Mouse (Mus musculus) WW6 (cell line): ENCODE data around the gene Ppp1r13l.

ENCODE experiments used
- DNase-seq: peaks from one replicate; pipeline ENCODE4 v3.0.0-alpha.2; 2013; ENCODE audit warnings: low read depth, low spot score

Ppp1r13l gene

GRCm38 (mm10) chr7:19337122-19337521 is 22.4 kb upstream of the Ppp1r13l start:
- DNase-seq: no peak

- DNase-seq: no peak
These were observed 21.5 kb upstream of the Ppp1r13l start for GRCm38 (mm10) chr7:19338060-19338459.

- no peak for DNase-seq
These were observed 21.0 kb upstream of the Ppp1r13l start for GRCm38 (mm10) chr7:19338596-19338995.

GRCm38 (mm10) chr7:19341250-19341649 is 18.3 kb upstream of the Ppp1r13l start:
- no peak for DNase-seq

GRCm38 (mm10) chr7:19341761-19342409 is 17.7 kb upstream of the Ppp1r13l start:
- DNase-seq: no peak

- DNase-seq: no peak
These were observed 17.0 kb upstream of the Ppp1r13l start for GRCm38 (mm10) chr7:19342481-19343027.

GRCm38 (mm10) chr7:19343210-19343808 is 16.2 kb upstream of the Ppp1r13l start:
- no peak for DNase-seq

GRCm38 (mm10) chr7:19344237-19344847 is 15.2 kb upstream of the Ppp1r13l start, which contains the start of gene Ercc1:
TSS of gene Ercc1 (plus strand) at chr7:19344778.
- DNase-seq: no peak

GRCm38 (mm10) chr7:19344938-19345471 is 14.5 kb upstream of the Ppp1r13l start:
- DNase-seq: peak; percentile 98

GRCm38 (mm10) chr7:19349188-19349915 is 10.2 kb upstream of the Ppp1r13l start:
- DNase-seq: no peak

- no peak for DNase-seq
These were observed 9.3 kb upstream of the Ppp1r13l start for GRCm38 (mm10) chr7:19350221-19350620.

- DNase-seq: no peak
These were observed 4.6 kb upstream of the Ppp1r13l start for GRCm38 (mm10) chr7:19354991-19355390.

GRCm38 (mm10) chr7:19356311-19356710 is 3.2 kb upstream of the Ppp1r13l start:
- no peak for DNase-seq

- DNase-seq: no peak
These were observed 1.9 kb upstream of the Ppp1r13l start for GRCm38 (mm10) chr7:19357381-19358375.

GRCm38 (mm10) chr7:19358634-19359033 is 915 bp upstream of the Ppp1r13l start:
- DNase-seq: no peak

- DNase-seq: peak; percentile 76
These were observed 518 bp downstream of the Ppp1r13l start for GRCm38 (mm10) chr7:19359892-19360641.

GRCm38 (mm10) chr7:19360944-19361343 is 1.4 kb downstream of the Ppp1r13l start:
- peak; percentile 75 for DNase-seq

GRCm38 (mm10) chr7:19361720-19362119 is 2.2 kb downstream of the Ppp1r13l start:
- no peak for DNase-seq

GRCm38 (mm10) chr7:19362276-19362675 is 2.7 kb downstream of the Ppp1r13l start:
- DNase-seq: no peak

GRCm38 (mm10) chr7:19363881-19364280 is 4.3 kb downstream of the Ppp1r13l start:
- DNase-seq: peak; percentile 73
